Mouse (Mus musculus) retina, adult 2 months (tissue): Measurements from ENCODE around the gene Plk3.

Experiments used
- DNase-seq: peaks from one replicate; pipeline ENCODE4 v3.0.0-alpha.2; 2012; ENCODE audit warnings: low read depth, low spot score

Gene Plk3

DNA sequence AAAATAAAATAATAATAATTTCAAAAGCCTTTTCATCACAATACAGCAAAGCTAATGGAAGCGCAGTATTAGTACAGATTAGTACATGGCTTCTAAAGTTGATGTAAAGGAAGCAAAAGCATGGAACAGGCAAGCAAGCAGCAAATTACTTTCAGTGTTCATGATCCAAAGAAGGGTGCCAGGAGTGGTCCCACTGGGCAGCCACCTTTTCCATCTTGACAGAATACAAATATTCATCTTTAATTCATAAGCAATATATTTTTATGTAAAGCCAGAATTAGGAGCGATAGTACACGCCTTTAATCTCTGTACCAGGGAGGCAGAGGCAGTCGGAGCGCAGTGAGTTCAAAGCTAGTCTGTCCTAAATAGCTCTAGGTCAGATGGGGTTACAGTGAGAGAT is 14.1 kb downstream of the Plk3 start:
- no peak for DNase-seq

DNA sequence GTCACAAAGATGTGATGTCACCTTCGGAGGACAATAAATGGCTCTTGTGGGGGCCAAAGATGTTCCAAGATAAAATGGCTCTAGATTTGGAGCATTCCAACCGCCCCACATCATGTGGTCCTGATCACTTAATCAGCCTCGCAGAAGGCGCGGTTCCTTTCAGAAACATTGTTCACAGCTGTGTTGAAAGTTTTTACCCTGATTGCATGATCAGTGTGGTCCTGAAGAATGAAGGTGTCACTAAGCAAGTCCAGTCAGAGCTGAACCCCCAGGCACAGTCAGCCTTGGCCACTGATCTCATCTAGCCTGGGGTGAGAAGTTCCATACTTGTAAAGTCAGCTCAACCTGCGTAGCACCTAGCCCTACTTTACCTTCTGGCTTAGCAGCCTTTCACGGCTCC is 15.8 kb downstream of the Plk3 start:
- DNase-seq, result no peak

DNA sequence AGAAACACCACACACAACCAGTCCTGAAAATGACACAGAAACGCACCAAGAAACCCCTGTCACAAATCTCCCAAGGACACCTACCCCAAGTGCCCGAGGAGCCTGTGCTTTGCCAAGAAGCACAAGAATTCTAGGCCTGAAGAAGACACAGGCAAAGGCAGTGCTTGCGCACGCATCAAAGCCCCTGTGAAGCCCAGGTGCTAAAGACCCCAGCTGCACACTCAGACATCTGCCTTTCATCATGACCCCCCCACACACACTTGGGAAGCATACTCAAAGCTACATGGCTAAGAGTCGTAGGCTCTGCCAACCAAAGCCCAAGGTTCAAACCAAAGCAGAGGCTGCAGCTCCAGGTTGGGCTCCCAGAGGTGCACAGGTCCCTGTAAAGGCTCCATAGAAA is 18.2 kb downstream of the Plk3 start:
- DNase-seq, result no peak

DNA sequence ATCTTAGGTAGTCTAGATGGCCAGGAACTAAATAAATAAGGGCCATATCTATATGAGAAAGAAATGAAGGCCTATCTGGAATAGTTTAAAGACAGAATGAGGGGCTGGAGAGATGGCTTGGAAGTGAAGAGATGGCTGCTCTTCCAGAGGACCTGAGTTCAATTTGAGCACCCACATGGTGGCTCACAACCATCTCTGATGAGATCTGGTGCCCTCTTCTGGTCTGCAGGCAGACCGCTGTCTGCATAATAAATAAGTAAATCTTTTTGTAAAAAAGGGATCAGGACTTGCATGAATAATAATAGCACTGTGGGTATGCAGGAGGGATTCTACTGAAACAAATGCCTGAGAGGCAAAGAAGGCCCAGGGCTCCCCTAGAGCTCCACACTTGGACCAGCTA is 20.5 kb downstream of the Plk3 start:
- DNase-seq, result no peak

DNA sequence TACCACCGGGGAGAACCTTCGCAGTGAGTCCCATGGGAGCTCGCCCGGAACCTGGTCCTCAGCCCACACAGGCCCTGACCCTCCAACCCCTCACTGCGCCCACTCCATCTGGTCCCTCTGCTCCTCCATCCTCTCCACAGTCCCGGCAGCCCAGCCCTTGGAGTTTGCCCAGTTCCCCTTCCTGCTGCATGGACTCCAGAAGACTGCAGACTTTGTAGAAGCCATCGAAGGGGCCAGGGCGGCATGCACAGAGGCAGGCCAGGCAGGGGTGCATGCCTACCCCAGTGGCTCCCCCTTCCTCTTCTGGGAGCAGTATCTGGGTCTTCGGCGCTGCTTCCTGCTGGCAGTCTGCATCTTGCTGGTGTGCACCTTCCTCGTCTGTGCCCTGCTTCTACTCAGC is 22.8 kb downstream of the Plk3 start:
- DNase-seq, result no peak

DNA sequence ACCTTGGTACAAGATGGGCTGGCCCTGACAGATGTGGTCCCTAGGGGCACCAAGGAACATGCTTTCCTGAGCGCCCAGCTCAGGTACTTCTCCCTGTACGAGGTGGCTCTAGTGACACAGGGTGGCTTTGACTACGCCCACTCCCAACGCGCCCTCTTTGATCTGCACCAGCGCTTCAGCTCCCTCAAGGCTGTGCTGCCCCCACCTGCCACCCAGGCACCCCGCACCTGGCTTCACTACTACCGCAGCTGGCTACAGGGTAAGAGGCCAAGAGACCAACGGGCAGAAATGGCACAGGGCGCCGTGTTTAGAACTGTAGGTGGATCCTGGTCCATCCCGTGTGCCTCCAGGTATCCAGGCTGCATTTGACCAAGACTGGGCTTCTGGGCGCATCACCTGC is 23.5 kb downstream of the Plk3 start:
- DNase-seq, result no peak

DNA sequence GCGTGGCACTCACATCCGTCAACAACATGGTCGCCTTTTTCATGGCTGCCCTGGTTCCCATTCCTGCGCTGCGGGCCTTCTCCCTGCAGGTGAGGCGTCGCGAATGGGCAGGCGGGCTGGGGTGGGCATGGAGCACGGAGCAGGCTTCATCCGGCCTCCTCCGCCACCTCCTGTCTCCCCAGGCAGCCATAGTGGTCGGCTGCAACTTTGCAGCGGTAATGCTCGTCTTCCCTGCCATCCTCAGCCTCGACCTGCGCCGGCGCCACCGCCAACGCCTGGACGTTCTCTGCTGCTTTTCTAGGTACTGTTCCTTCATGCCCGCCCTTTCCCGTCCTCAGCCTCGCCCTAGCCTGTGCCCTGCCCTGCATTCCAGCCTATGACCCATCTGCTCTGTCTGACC is 24.4 kb downstream of the Plk3 start:
- DNase-seq, result no peak

DNA sequence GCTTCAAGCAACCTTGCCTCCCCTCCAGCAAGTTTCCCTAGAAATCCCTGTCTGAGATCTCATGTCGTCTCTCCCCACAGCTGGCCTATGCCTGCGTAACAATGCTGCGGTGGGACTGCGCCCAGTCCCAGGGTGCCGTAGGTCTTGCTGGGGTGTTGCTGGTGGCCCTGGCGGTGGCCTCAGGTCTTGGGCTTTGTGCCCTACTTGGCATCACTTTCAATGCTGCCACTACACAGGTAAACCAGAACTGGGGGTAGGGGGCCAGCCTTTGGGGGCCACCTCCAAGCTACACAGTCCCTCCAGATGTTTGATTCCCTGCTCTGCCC is 25.3 kb downstream of the Plk3 start:
- no peak for DNase-seq

DNA sequence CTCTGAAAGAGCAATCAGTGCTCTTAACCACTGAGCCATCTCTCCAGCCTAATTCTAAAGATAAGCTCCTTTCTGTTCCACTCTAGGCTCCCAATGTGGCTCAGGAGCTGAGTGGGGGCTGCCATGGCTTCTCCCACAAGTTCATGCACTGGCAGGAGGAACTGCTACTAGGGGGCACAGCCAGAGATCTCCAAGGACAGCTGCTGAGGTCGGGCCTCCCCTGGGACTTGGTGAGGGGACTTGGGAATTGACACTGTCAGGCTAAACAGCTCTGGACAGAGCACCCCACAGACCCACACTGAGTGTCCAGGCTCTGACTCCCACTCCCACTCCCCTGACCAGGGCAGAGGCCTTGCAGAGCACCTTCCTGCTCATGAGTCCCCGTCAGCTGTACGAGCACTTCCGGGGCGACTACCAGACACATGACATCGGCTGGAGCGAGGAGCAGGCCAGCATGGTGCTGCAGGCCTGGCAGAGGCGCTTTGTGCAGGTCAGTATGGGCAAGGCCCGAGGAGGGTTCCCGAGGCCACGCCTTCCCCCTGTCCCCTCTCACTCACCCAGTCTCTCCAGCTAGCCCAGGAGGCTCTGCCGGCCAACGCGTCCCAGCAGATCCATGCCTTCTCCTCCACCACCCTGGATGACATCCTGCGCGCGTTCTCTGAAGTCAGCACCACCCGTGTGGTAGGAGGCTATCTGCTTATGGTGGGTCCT is 25.8 kb downstream of the Plk3 start:
- no peak for DNase-seq

DNA sequence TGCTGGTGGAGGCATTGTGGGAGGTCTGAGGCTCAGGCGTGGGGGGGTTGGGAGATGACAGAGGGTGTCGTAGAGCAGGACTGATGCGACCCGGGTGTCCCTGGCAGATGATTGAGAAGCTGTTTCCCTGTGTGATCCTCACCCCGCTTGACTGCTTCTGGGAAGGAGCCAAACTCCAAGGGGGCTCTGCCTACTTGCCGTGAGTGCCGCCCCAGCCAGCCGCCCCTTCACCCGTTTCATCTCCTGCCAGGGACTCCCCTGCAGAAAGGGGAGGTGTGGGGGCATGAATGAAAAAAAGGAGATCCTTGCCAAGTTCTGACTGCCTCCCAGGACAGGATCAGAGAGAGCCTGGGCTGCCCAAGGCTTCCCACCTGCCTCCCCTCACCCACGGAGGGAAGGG is 28.6 kb downstream of the Plk3 start:
- DNase-seq, result no peak

DNA sequence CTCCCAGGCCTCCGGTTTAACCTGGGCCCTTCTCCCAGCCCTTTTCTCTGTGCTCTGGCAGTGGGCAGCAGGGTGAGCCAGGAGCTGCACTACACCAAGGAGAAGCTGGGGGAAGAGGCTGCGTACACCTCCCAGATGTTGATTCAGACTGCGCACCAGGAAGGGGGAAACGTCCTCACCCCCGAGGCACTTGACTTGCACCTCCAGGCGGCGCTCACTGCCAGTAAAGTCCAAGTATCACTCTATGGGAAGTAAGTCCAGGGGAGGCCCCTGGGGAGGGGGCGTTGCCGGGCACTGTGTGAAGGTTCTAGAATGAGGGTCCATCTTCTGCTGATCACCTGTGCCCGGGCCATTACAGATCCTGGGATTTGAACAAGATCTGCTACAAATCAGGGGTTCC is 29.1 kb downstream of the Plk3 start:
- no peak for DNase-seq

DNA sequence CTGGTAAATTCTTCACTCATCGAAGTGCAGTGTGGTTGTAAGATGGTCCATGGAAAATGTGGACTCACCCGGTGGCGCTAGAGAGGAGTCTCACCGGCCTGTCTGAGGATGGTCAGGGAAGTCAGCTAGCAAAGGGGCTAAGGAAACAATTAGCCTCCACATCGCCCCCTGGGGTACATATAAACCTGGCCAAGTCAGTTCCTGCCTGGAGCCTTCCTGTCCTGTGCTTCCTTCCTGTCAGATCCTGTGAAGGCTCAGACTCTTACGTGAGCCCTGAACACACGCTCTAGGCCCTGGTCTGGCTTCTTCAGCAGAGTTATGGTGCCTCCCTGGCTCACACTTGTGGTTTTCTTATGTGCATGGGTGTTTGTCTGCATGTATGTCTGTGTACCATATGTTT is 32.5 kb downstream of the Plk3 start:
- no peak for DNase-seq

DNA sequence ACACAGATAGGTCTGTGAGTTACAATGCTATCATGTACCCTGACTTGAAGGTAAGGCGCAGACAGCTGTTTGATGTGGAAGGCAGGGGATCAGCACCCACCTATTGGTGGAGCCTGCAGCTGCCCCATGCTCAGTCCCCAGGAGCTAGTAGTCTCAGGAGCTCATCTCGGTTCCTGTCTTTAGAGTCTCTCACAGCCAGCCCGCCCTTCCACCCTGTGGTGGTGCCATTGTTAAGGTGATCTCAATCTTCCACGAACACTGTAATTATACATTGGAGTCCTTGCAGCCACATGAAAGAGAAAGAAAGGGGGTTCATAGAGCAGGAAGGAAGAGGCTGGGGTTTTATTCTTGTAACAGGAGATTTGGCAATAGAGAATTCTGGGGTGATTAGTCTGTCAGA is 33.7 kb downstream of the Plk3 start:
- no peak for DNase-seq

DNA sequence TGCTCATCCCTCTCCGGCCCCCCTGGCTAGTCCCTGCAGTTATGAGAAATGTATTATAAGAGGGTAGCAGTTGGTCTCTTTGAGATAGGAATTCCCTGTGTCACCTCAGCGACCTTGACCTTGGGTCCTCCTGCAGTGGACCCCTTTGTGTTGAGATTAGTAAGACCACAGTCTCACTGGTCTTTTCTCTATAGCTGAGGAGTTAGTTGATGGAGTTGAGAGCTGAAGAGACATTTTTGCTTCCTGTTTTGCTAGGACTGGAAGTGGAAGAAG is 35.1 kb downstream of the Plk3 start:
- no peak for DNase-seq

DNA sequence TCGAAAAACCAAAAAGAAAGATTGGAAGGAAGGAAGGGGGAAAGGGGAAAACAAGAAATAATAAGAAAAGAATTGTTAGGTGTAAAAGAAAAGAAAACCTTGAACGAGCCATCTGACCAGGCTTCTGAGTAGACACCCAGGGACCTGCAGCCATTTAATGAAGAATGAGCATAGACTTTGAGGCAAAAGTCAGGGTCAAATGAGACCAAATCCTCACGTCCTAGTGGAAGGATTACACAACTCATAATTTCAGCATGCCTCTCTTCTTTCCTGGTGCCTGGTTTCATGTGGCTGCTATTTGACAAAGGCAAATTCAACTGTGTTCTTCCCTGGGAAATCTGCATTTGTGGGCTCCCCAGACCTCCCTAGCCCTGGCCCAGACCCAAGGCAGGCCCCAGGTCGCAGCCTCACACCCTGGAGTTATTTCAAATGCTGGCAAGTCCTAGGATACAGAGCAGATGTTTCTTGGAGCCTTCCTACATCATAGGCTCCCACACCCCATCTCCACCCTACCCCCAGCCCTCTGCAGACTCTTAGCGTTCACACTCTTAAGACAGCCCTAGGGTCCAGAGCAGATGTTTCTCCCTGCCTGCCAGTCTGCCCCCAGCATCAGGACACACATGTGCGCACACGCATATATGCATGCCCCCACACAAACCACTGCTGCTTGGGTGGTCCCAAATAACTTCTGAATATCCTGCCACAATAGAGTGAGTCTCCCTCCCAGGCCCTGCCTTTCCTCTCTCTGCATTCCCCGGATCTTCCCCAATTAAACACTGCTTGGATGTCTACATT is 35.6 kb downstream of the Plk3 start:
- DNase-seq, result no peak

DNA sequence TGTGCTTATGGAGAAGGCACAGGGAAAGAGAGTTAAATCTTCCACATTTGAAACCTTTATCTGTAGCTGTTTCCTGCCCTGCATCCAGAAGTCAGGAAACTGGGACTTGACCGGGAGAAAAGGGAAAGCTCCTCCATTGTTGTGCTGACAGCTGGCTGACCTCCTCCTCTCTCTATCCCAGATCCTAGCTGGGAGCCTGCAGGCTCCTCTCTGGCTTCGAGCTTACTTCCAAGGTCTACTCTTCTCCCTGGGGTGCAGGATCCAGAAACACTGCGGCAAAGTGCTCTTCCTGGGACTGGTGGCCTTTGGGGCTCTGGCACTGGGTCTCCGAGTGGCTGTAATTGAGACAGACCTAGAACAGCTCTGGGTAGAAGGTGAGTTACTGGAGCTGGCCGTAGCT is 37.1 kb downstream of the Plk3 start:
- no peak for DNase-seq

DNA sequence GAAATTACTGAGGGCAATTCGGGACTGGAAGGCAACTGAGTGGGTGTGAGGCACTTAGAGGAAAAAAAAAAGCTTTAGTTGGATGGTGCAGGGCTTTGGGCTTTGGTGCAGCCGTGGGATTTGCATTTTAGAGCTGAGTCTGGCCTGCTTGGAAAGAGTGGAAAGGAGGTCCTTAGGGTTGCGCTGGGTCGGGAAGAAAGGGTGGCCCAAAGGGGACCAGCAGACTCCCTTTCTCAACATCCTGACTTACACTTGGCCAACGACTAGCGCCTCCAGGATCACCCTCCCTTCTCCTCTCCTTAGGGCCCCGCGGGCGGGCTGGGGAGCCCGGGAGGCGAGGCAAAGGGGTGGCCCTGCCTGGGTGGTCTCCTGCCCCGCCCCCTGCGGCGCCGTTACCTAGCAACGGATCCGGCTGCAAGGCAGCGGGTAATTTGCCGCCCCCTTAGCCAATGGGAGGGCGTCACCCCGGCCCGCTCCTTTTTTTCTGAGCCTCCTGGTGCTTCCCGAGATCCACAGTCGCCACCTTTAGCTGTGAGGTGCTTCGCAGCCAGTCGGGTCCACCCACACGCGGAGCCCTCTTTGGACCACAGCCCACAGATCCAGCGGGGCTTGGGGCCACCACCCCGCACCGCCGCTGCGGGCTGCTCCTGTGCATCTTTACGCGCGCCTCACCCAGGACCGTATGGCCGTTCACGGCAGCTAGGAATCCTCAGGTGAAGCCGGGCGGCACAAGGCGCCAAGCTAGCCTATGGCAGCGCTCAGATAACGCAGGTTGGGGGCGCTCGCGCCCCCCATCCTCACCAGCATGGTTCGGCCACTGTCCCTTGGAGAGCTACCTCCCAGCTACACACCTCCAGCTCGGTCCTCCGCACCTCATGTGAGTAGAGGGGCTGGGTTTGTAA is 38.0 kb downstream of the Plk3 start, which contains the start of gene Ptch2:
Ptch2 (plus strand) TSS at position 525 of the 902 bp plus-strand sequence.
- no peak for DNase-seq

DNA sequence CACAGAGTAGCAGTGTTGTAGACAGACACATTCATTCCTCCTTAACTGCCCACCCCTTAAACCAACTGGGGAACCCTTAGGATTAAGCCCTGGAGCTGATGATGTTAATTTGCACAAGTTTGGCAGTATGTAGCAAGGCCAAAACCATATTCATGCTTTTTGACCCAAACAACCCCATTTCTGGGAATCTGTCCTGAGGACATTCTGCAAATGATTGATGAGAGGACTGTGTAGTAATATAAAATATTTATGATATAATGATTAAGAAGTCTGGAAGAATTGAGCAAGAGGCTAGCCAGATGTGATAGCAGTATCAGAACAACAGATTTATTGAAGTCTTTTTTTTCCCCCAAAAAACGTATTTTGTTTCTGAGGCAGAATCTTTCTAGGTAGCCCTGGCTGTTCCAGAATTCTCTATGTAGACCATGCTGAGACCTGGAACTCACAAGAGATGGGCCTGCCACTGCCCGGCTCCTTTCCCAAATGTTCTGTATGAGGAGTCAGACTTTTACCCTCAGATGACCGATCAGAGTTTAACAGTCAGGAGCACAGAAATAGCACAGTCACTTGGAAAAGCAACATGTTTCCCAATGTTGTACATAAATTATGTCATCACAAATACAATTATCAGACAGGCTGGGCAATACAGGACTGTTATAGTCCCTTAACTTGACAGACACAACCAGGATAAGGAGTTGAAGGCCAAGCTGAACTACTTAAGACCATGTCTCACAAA is 39.0 kb downstream of the Plk3 start:
- no peak for DNase-seq

DNA sequence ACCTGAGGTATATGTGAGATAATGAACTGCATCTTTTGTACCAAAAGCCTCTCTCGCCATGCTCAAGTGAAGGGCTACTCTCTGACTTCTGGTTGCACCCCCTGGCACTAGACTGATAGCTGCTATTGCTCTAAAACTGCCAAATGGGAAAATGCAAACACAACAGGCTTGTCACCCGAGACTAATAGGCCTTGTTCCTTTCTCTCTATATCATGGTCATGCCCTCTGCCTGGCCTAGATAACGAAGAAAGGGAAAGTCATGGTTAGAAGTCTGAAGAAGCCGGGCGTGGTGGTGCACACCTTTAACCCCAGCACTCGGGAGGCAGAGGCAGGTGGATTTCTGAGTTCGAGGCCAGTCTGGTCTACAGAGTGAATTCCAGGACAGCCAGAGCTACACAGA is 43.2 kb downstream of the Plk3 start:
- DNase-seq, result no peak

DNA sequence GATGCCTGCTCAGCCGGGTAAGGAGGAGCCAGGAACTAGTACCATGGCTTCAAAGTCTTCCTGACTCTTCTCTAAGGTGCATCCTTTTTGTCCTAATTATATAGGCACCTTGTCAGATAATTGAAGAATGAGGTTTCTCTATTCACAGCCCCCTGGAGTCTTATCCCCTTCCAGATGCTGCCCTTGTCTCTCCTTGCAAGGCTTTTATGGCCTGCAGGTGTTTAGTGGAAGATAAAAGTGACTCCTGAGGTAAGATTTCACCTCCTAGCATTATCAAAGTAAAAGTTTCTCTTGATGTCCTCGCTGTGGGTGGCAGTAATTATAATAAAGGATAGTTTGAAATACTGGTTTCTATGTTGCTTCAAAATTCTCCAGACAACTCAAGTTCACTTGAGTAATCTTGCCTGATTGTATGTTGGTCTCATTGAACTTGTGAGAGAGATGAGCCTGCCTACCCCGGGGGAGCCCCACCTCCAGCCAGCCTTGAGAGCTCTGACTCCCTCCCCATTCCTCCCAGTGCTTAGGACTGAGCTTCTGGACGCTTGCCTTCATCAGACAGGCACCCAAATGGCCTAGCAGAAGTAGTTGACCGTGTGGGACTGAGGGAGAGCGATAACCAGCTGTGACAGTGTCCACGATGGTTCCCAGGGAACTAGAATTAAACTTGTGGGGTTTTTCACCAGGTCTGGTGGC is 45.7 kb downstream of the Plk3 start:
- no peak for DNase-seq
